In the genomic region with DNA sequence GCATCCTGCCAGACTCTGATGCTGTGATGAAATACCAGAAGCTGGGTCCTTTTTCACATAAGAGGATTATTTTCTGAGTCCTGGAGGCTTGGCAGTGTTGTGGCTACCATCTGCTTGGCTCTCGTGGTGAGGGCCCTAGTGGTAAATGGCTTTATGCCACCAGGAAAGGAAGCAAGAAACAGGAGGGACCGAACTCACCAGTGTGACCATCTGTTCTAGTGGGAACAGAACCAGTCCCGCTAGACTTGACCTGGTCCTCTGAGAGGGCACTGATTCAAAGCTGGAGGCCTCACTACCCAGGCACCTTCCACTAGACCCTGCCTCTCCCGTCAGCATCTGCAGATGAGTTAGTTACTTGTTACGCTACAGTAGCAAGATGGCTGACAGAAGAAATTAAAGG, we compare ENCODE assay signal across 30 mouse cellular contexts. TPM values are rescaled to one million over a fixed set of nuclear protein-coding genes. Genes with fewer than 3 reads are reported as not detected.
DNase-seq lines count a peak whose midpoint lies in the region; ATAC-seq lines count a peak whose summit lies in the region.
"Had no signal": no experiment of that assay in that cellular context is flagged by ENCODE, and none has a peak within 500 bp of the region (broad histone marks: within the 10 kb centered on the region; RNA-seq: fewer than 3 reads in every experiment).

No protein-coding gene starts in this region.

- ATAC-seq in cerebellum, adult (ENCODE audit: insufficient number of reproducible peaks, low FRiP score, low TSS enrichment), result peak; percentile 82; the same call in 1 of the 2 replicates
- no peak for ATAC-seq in megakaryocyte-erythroid progenitor cell, adult 5-6 weeks (replicated peaks; ENCODE audit: low FRiP score, low TSS enrichment, poor library complexity, severe bottlenecking)
- ATAC-seq: forebrain, embryonic 16.5 days; intestine, embryonic 16.5 days had no signal

- DNase-seq in cerebellum, postnatal 4 days (ENCODE audit: low spot score in 2 of 2), result no peak
- DNase-seq in retina, postnatal 1 day, result peak; percentile 49
- DNase-seq in retina, embryonic 14.5 days (ENCODE audit: low spot score), result no peak
- DNase-seq in cerebellum, adult 9-11 months, result peak; percentile 96
- DNase-seq in testis, postnatal 14 days (ENCODE audit: low spot score), result no peak
- DNase-seq in embryo, embryonic 10.5 days (ENCODE audit: low spot score), result no peak
- DNase-seq: adrenal gland, adult 8-10 months; heart, adult 2 months; heart, postnatal 10 days; kidney, adult 8-10 months; kidney, postnatal 4 days; layer of hippocampus, postnatal 36 days; liver; lung, postnatal 36 days; midbrain, embryonic 14.5 days; right cerebral cortex, postnatal 4 days; thymus, adult 2 months; thymus, postnatal 36 days had no signal

RNA-seq across cellular contexts. Expression of a gene that starts 33.0 kb away (rescaled TPM):
- total RNA-seq in megakaryocyte-erythroid progenitor cell, adult 5-6 weeks (2014; fragmentation: Nextera tagmentation), result 0.48 and 2.2 TPM in 2 replicates
- total RNA-seq in megakaryocyte-erythroid progenitor cell, adult 5-6 weeks (2017), result 0.23 TPM in 1 of 2 replicates, not detected in the other
- total RNA-seq: hematopoietic stem cell, adult 5-6 weeks had no signal

RNA-seq across cellular contexts. Expression of a gene that starts 41.3 kb away (rescaled TPM):
- not detected in 2 replicates for total RNA-seq in megakaryocyte-erythroid progenitor cell, adult 5-6 weeks (2014; fragmentation: Nextera tagmentation)
- not detected in 2 replicates for total RNA-seq in megakaryocyte-erythroid progenitor cell, adult 5-6 weeks (2017)
- total RNA-seq: adrenal gland, adult 8-10 months; adrenal gland, postnatal 4 days; common myeloid progenitor, adult 5-6 weeks; G1E; gastrocnemius, adult 8-10 months; gastrocnemius, postnatal 4 days; heart, adult 2 months; heart, postnatal 10 days; hematopoietic stem cell, adult 5-6 weeks; layer of hippocampus, adult 8-10 months; layer of hippocampus, postnatal 36 days; megakaryocyte, adult 5-6 weeks had no signal

RNA-seq across cellular contexts. Expression of a gene that starts 52.4 kb away (rescaled TPM):
- 1.6 and 2.0 TPM in 2 replicates for total RNA-seq in megakaryocyte-erythroid progenitor cell, adult 5-6 weeks (2014; fragmentation: Nextera tagmentation)
- total RNA-seq in megakaryocyte-erythroid progenitor cell, adult 5-6 weeks (2017), result 0.23 and 0.80 TPM in 2 replicates

Comparison
In these comparisons a context has a peak if more than half of its experiments do, and no peak if none do; other contexts are left out.
1. DNase-seq: peak in retina, postnatal 1 day (single experiment) and cerebellum, adult 9-11 months (single experiment); none in cerebellum, postnatal 4 days (0 of 2), retina, embryonic 14.5 days (single experiment), testis, postnatal 14 days (single experiment) and embryo, embryonic 10.5 days (single experiment).